Mouse (Mus musculus) Muller cell, postnatal 12 days (primary cell): Measurements from ENCODE around the gene Kxd1.

Experiments
- DNase-seq: peaks from one replicate; pipeline ENCODE4 v3.0.0-alpha.2; 2015; ENCODE audit errors: inconsistent ontology term

Kxd1 gene

DNA sequence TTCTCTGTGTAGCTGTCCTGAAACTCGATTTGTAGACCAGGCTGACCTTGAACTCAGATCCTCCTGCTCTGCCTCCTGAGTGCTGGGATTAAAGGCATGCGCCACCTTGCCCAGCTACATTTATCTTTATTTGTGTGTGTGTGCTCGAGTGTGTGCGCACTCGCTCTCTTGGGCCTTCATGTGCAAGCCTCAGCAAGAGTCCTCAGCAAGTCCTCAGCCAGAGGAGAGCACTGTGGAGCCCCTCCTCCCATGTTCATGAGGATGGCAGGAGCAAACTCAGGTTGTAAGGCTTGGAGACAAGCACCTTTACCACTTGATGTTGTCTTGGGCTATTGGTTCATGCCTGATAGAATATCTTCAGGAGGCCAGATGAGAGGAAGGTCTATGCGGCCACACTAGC lies 20.0 kb upstream of the Kxd1 start:
- DNase-seq = no peak

DNA sequence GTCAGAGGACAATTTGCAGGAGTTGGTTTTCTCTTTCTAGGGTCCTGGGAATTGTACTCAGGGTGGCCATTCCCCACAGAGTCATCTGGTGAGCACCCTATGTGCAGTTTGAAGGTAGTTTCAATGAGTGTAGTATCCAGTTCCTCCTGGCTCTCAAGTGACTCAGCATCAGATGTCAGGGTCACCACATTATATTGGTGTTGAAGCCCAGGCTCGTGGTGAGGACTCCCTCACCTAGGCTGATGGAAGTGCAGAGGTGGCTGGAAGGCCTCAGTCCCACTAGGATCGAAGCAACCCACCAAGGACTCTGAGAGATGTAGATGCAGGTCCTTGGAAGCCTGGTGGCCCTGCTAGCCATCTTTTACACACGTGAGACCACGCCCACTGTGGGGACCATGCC lies 18.7 kb upstream of the Kxd1 start:
- DNase-seq = no peak

- no peak for DNase-seq
These were observed 16.5 kb upstream of the Kxd1 start for GRCm38 (mm10) chr8:70544200-70544687.

DNA sequence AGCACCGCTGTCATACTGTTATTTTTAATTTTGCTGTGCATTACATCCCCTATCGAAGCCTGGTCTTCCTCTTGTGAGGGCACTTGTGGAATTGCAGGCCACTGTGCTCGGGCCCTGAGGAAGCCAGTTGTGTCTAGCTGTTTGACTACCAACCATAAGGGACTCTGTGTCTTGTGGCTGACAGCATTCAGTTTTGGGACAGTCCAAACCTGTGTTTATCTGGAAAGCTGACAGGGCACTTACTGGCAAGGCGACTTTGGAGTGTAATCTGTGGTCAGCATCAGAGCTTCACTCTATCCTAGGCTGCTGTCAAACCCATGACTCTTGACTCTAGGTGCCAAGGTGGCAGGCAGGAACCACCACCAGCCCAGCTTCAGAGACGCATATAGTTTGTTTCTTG lies 13.3 kb upstream of the Kxd1 start:
- no peak for DNase-seq

- peak; percentile 90 for DNase-seq
These were observed 12.8 kb upstream of the Kxd1 start for GRCm38 (mm10) chr8:70540507-70541071.

- no peak for DNase-seq
These were observed 12.3 kb upstream of the Kxd1 start for GRCm38 (mm10) chr8:70540013-70540506.

DNA sequence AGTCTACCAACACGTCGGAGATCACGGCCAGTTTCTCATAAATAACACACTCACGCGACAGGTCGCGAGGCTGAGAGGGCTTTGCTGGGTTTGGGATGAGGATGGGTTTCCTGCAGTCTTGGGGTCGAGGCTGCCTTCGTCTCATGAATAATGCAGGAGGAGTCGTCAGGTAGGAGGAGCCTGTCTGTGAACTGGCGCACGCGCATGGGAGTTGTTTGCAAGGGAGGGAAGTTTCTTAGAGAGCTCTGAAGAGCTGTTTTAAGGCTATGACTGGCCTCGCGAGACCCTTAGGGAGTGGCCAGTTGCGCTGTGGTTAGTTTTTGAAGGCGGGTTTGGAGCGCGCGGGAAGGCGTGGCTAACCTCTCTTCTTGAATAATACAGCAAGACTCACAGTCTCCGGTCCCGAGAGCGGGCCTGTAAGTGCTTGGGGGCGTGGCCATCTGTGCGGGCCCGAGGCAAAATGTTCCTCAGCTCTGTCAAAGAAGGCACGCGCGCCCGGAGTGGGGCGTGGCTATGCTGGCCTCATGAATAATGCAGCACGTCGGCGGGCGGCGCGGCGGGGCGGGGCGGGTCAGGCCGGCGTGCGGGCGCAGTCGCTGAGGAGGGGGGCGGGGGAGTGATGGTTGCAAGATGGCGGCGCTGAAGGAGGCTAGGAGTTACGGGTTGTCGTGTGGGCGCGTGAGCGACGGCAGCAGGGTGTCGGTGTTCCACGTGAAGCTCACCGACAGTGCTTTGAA lies 11.5 kb upstream of the Kxd1 start, which contains the start of gene Ell:
TSS of gene Ell (plus strand) at position 381 of the 737 bp plus-strand sequence.
- DNase-seq = peak; percentile 100

DNA sequence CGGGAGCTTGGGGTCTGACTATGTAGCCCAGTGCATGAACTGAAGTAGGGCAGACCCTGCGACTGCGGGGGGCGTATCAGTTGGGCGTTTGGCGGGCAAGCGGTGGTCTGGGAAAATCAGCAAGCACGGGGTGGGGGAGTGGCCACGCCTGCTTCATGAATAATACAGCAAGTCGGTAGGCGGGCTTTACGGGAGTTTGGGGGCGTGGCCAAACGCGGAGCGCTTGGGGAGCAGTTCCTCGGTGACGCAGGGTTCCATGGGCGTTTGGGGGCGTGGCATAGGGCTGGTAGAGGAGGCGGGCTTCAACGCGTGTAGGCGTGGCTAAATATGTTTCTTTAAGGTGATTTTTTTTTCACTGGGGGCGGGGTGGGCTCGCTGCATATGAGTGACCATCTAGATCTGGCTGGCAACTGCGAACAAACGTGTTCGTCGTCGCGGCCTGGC lies 10.9 kb upstream of the Kxd1 start:
- peak; percentile 99 for DNase-seq

DNA sequence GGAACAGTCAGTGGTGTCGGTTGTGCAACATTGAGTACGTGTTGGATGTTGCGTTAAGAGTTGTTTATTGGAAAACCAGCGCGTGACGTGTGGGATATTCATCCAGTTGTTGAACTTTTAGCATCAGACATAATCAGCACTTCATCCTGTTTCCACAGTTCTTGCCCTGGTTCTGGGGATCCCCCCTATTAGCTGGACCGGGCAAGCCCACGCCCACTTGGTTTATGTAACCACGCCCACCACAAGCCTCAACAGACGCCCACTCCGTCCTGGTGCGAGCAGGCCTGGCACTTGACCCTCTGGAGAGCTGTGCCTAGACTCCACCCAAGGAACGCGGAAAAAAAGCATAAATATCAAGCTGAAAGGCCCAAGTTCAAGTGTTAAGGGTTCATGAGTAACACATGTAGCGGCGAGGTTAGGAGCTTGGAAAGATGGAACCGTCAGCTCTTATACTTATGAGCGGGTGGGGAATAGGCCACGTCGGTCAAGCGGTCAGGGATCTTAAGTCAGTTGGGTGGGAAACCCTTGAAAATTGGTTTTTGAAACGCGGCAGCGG lies 10.3 kb upstream of the Kxd1 start:
- peak; percentile 72 for DNase-seq

DNA sequence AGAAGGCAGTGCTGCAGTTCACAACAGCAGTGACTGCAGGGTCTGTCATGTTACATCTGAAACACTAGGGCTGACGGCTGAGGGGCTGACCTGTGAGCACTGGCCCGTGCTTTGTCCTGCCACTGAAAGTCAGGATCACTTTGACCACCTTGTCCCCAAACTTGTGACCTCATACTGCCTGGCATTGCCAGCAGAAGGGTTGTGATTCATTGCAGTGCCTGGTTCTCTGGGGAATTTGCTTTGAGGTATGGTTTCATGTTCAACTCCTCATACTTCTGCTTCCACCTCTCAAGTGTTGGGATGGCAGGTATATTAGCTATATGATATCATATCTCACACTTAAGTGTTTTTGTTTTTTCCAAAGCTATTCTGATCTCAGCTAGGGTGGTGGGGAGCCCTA lies 7.9 kb upstream of the Kxd1 start:
- DNase-seq = no peak

GRCm38 (mm10) chr8:70535221-70535620 lies 7.5 kb upstream of the Kxd1 start:
- no peak for DNase-seq

- DNase-seq = no peak
These were observed 6.5 kb upstream of the Kxd1 start for GRCm38 (mm10) chr8:70534281-70534680.

DNA sequence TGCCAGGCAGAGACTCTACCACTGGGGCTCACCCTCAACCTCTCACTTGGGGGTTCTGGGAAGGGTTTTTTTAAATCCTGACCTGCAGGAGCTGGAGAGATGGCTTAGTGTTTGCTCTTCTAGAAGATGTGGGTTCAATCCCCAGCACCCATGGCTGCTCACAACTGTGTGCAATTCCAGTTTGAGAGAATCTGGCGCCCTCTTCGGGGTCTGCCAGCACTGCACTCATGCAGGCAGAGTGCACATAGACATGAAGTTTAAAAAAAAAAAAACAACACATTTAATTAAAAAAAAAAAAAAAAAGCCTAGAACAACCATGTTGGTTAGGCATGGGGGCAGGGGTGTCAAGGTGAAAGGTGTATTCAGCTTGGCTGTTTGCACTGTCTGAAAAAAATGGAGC lies 2.6 kb upstream of the Kxd1 start:
- DNase-seq = no peak

DNA sequence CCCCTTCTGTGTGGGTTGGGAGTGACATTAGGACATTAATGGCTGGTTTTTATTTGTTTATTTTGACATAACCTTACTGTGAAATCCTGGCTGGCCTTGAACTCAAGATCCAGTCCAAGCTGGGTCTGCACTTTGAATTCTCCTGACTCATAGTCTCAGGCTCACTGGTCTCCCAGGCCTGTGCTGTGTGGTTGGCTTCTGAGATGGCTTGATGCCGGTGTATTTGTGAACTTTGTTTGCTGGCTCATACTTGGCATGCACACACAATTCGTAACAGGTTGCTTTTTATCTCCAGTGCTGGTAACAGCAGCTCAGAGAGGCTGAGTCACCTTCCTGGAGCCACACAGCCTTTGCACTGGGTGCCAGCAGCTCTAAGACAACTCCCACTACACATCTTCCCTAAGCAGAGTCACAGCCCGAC lies 2.0 kb upstream of the Kxd1 start:
- no peak for DNase-seq

GRCm38 (mm10) chr8:70529299-70529698 lies 1.5 kb upstream of the Kxd1 start:
- no peak for DNase-seq

DNA sequence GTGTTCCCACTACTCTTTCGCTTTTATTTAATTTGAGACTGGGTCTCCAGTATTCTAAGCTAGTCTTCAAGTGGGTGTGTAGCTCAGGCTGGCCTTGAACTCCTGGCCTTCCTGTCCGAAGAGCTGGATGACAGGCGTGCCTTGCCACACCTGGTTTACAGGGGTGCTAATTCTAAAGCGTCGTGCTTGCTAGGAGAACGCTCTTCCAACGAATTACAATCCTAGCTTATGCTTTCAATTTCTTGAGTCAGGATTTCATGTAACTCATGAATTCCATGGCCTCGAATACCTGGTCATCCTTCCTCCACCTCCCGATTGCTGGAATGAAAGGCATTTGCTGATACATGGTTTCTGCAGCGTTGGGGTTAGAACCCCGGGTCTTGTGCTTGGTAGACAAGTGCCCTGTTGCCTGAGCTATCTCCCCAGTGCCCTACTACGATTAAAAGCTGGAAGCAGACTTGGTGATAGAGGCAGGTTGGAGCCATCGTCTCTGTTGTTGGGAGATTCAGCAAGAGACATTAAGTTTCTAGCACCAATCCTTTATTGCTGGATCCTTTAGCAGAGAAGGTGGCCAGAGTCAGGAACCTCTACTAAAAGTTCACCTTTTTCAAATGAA lies 534 bp upstream of the Kxd1 start:
- no peak for DNase-seq

- no peak for DNase-seq
These were observed 645 bp downstream of the Kxd1 start for GRCm38 (mm10) chr8:70527111-70527511.

GRCm38 (mm10) chr8:70522592-70523403 lies 5.0 kb downstream of the Kxd1 start:
- DNase-seq = peak; percentile 97

- no peak for DNase-seq
These were observed 8.2 kb downstream of the Kxd1 start for GRCm38 (mm10) chr8:70519606-70520005.

- DNase-seq = no peak
These were observed 8.7 kb downstream of the Kxd1 start for GRCm38 (mm10) chr8:70519043-70519442.

DNA sequence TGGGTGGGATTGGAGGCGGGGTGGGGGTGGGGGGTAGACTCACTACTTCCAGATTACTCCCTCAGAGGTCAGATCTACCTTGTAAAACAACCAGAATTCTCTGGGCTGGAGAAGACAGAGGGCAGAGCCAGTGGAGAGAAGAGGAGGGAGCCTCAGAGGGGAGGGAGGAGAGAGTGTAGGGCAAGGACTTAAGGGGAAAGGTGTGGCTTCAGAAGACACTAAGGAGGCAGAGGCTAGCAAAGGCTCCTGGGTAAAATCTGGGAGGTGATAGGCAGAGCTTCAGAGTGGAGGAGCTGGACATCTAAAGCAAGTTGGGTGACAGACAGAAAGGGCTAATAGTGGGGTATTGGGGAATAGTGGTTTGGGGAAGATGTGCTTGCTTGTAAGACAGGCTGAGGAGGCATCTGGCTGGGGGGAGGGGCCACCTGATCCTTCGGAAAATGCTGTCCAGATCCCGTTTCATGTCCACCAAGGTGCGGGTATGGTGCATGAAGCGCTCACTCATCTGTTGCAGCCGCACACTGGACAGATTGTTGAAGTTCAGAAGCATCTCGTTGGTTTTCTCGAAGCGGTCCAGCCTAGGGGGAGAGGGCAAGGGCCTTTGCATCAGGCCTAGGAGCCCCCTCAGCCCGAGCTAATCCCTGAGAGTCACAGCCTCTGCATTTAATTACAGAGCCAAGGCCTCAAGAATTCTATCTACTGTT lies 9.7 kb downstream of the Kxd1 start:
- DNase-seq = no peak
